Mouse (Mus musculus): ENCODE results near the gene Asl.
"Not testable (repeated sequence)": the region's sequence is repeated elsewhere in the genome, so short reads cannot be mapped to it uniquely, and the experiment has no call there.

Asl gene

GRCm38 (mm10) chr5:130046100-130046499, 17.1 kb upstream of the Asl start:
- no peak for DNase-seq (ENCODE audit: low spot score in 2 of 2)

- peak in 1 of 2 experiments; percentile 38 for DNase-seq (ENCODE audit: low spot score in 2 of 2)
Measured at GRCm38 (mm10) chr5:130044201-130044695, 15.2 kb upstream of the Asl start.

GRCm38 (mm10) chr5:130043741-130044140, 14.7 kb upstream of the Asl start:
- DNase-seq (ENCODE audit: low spot score in 2 of 2) = no peak

GRCm38 (mm10) chr5:130041262-130041661, 12.2 kb upstream of the Asl start:
- no peak for DNase-seq (ENCODE audit: low spot score in 2 of 2)

- DNase-seq (ENCODE audit: low spot score in 2 of 2) = no peak
Measured at GRCm38 (mm10) chr5:130040797-130041196, 11.8 kb upstream of the Asl start.

GRCm38 (mm10) chr5:130037752-130038455, 8.9 kb upstream of the Asl start:
- peak in 1 of 2 experiments; percentile 39 for DNase-seq (ENCODE audit: low spot score in 2 of 2)

- DNase-seq (ENCODE audit: low spot score in 2 of 2) = not testable (repeated sequence)
Measured at GRCm38 (mm10) chr5:130036300-130036699, 7.3 kb upstream of the Asl start.

- DNase-seq (ENCODE audit: low spot score in 2 of 2) = no peak
Measured at GRCm38 (mm10) chr5:130033869-130034268, 4.8 kb upstream of the Asl start.

- no peak for DNase-seq (ENCODE audit: low spot score in 2 of 2)
Measured at GRCm38 (mm10) chr5:130031410-130032390, 2.7 kb upstream of the Asl start.

GRCm38 (mm10) chr5:130027696-130028095, 1.4 kb downstream of the Asl start:
- no peak for DNase-seq (ENCODE audit: low spot score in 2 of 2)

- no peak for DNase-seq (ENCODE audit: low spot score in 2 of 2)
Measured at GRCm38 (mm10) chr5:130027134-130027533, 1.9 kb downstream of the Asl start.

- DNase-seq (ENCODE audit: low spot score in 2 of 2) = peak; percentile 65 to 72
Measured at GRCm38 (mm10) chr5:130023767-130024539, 5.1 kb downstream of the Asl start.

- DNase-seq (ENCODE audit: low spot score in 2 of 2) = no peak
Measured at GRCm38 (mm10) chr5:130023067-130023766, 5.8 kb downstream of the Asl start.

- DNase-seq (ENCODE audit: low spot score in 2 of 2) = no peak
Measured at GRCm38 (mm10) chr5:130022366-130022765, 6.7 kb downstream of the Asl start.

- DNase-seq (ENCODE audit: low spot score in 2 of 2) = no peak
Measured at GRCm38 (mm10) chr5:130021361-130021966, 7.6 kb downstream of the Asl start.

- DNase-seq (ENCODE audit: low spot score in 2 of 2) = no peak
Measured at GRCm38 (mm10) chr5:130019461-130019860, 9.6 kb downstream of the Asl start.

GRCm38 (mm10) chr5:130015104-130015503, 13.9 kb downstream of the Asl start:
- no peak for DNase-seq (ENCODE audit: low spot score in 2 of 2)

- no peak for DNase-seq (ENCODE audit: low spot score in 2 of 2)
Measured at GRCm38 (mm10) chr5:130010961-130011360, 18.1 kb downstream of the Asl start.

- DNase-seq (ENCODE audit: low spot score in 2 of 2) = no peak
Measured at GRCm38 (mm10) chr5:130009784-130010183, 19.3 kb downstream of the Asl start.

- DNase-seq (ENCODE audit: low spot score in 2 of 2) = no peak
Measured at GRCm38 (mm10) chr5:130008034-130008590, 20.9 kb downstream of the Asl start.
